In the genomic region with DNA sequence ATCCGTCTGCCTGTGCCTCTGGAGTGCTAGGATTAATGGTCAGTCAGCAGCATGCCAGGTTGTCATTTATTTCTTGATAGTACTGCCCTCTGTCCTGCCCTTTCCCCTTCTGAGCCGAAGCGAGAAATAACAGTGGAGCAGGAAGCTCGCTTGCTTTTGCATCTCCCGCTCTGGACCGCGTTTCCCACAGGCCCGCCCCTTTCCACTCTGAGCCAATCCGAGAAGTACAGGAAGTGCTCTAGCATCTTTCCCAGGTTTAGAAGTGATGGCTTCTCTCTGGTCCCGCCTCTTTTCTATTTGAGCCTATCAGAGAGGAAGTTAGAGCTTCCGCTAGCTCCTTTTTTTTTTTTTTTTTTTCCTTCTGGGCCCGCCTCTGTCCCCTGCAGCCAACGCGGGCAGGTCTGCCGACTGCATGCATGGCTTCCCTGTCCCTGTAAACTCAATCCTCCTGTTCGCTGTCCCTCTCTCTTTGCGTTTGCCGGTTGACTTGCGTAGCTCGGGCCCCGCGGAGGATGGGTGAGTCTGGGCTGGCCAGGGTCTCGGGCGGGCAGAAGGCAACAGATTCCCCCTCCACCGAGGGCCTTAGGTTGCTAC, we compare ENCODE assay signal across 8 mouse cellular contexts. TPM values are rescaled to one million over a fixed set of nuclear protein-coding genes. Genes with fewer than 3 reads are reported as not detected.
DNase-seq lines count a peak whose midpoint lies in the region; ATAC-seq and TF ChIP-seq lines count a peak whose summit lies in the region.

No protein-coding gene starts in this region.

- peak overlapping the region; percentile 82 for H3K4me2 ChIP-seq in heart, embryonic 12.5 days
- peak overlapping the region; percentile 55 for H3K4me2 ChIP-seq in kidney, postnatal 0 days (ENCODE audit: low read length)
- H3K4me2 ChIP-seq in liver, embryonic 11.5 days = peak overlapping the region; percentile 71
- peak overlapping the region; percentile 60 for H3K4me2 ChIP-seq in stomach, embryonic 14.5 days (replicated peaks; ENCODE audit: low read depth, low read length)

- peak; percentile 97 for DNase-seq in CD4-positive helper T cell, adult 2 months (ENCODE audit: low read depth, low spot score)
- DNase-seq in brain, embryonic 18.5 days (ENCODE audit: low read depth, low spot score) = peak; percentile 96
- DNase-seq in kidney, postnatal 0 days (ENCODE audit: low spot score) = peak; percentile 100
- DNase-seq in liver, embryonic 11.5 days (ENCODE audit: low spot score) = peak; percentile 87
- peak; percentile 96 for DNase-seq in naive thymus-derived CD4-positive, alpha-beta T cell, adult 2 months (ENCODE audit: low read depth)

- no peak for TF ChIP-seq CTCF in kidney, postnatal 0 days (IDR thresholded peaks at IDR 0.05; ENCODE audit: low read depth)

- H3K9ac ChIP-seq in heart, embryonic 12.5 days = peak overlapping the region; percentile 81
- H3K9ac ChIP-seq in kidney, postnatal 0 days (ENCODE audit: low read depth, low read length) = peak overlapping the region; percentile 73
- peak overlapping the region; percentile 68 for H3K9ac ChIP-seq in liver, embryonic 11.5 days (ENCODE audit: low read depth, low read length)
- peak overlapping the region; percentile 55 for H3K9ac ChIP-seq in stomach, embryonic 14.5 days (replicated peaks; ENCODE audit: low read depth, low read length)

- WGBS in heart, embryonic 12.5 days = under 1% methylated on average over 25 of the region's 25 CpGs
- WGBS in kidney, postnatal 0 days = under 1% methylated on average over 25 of the region's 25 CpGs
- WGBS in liver, embryonic 11.5 days = under 1% methylated on average over 25 of the region's 25 CpGs
- under 1% methylated on average over 25 of the region's 25 CpGs for WGBS in stomach, embryonic 14.5 days

- H3K4me3 ChIP-seq in heart, embryonic 12.5 days = peak overlapping the region; percentile 79
- peak overlapping the region; percentile 57 for H3K4me3 ChIP-seq in kidney, postnatal 0 days (replicated peaks; ENCODE audit: low read depth, low read length)
- H3K4me3 ChIP-seq in liver, embryonic 11.5 days (ENCODE audit: low read depth, low read length) = peak overlapping the region; percentile 77
- H3K4me3 ChIP-seq in stomach, embryonic 14.5 days (ENCODE audit: low read depth, low read length) = peak overlapping the region; percentile 64

- ATAC-seq in erythroid progenitor cell, adult 5-6 weeks (replicated peaks; ENCODE audit: low FRiP score, poor library complexity, severe bottlenecking) = peak; percentile 91
- peak; percentile 93 for ATAC-seq in heart, embryonic 12.5 days (ENCODE audit: insufficient number of reproducible peaks, low FRiP score)
- peak; percentile 92 for ATAC-seq in kidney, postnatal 0 days (replicated peaks; ENCODE audit: low FRiP score, low read depth)
- peak; percentile 91 for ATAC-seq in liver, embryonic 11.5 days (replicated peaks; ENCODE audit: low FRiP score)
- peak; percentile 95 for ATAC-seq in stomach, embryonic 14.5 days (ENCODE audit: insufficient number of reproducible peaks, insufficient read depth, low FRiP score, low read depth)

- peak overlapping the region; percentile 82 for H3K27ac ChIP-seq in heart, embryonic 12.5 days (ENCODE audit: poor library complexity, severe bottlenecking)
- peak overlapping the region; percentile 87 for H3K27ac ChIP-seq in kidney, postnatal 0 days
- H3K27ac ChIP-seq in liver, embryonic 11.5 days (ENCODE audit: low read depth, low read length) = peak overlapping the region; percentile 79
- H3K27ac ChIP-seq in stomach, embryonic 14.5 days (ENCODE audit: low read length) = peak overlapping the region; percentile 59; the same call in 1 of the 2 replicates

- H3K4me1 ChIP-seq in heart, embryonic 12.5 days (replicated peaks) = peaks cover 12% of the 10 kb centered on the region
- H3K4me1 ChIP-seq in kidney, postnatal 0 days (replicated peaks; ENCODE audit: insufficient read depth, low read length) = no peaks in the 10 kb centered on the region
- H3K4me1 ChIP-seq in liver, embryonic 11.5 days (replicated peaks; ENCODE audit: control insufficient read depth, insufficient read depth, low read length) = peaks cover 10% of the 10 kb centered on the region; the same call in 1 of the 2 replicates
- peaks cover 3% of the 10 kb centered on the region; the same call in 1 of the 2 replicates for H3K4me1 ChIP-seq in stomach, embryonic 14.5 days (ENCODE audit: control insufficient read depth, insufficient read depth, low read length)

- no peaks in the 10 kb centered on the region for H3K9me3 ChIP-seq in heart, embryonic 12.5 days (replicated peaks)
- no peaks in the 10 kb centered on the region for H3K9me3 ChIP-seq in kidney, postnatal 0 days (replicated peaks; ENCODE audit: low read length)
- H3K9me3 ChIP-seq in liver, embryonic 11.5 days (ENCODE audit: control insufficient read depth, low read length) = no peaks in the 10 kb centered on the region
- no peaks in the 10 kb centered on the region for H3K9me3 ChIP-seq in stomach, embryonic 14.5 days (ENCODE audit: control insufficient read depth, low read depth, low read length)

- peaks cover 31% of the 10 kb centered on the region for H3K36me3 ChIP-seq in heart, embryonic 12.5 days
- peaks cover 8% of the 10 kb centered on the region for H3K36me3 ChIP-seq in kidney, postnatal 0 days (ENCODE audit: insufficient read depth, low read length)
- H3K36me3 ChIP-seq in liver, embryonic 11.5 days (ENCODE audit: control insufficient read depth, insufficient read depth, low read length) = peaks cover 12% of the 10 kb centered on the region
- peaks cover 11% of the 10 kb centered on the region; the same call in 1 of the 2 replicates for H3K36me3 ChIP-seq in stomach, embryonic 14.5 days (ENCODE audit: control insufficient read depth, insufficient read depth, low read length)

- H3K27me3 ChIP-seq in heart, embryonic 12.5 days (replicated peaks) = no peaks in the 10 kb centered on the region
- no peaks in the 10 kb centered on the region for H3K27me3 ChIP-seq in kidney, postnatal 0 days (ENCODE audit: insufficient read depth, low read length)
- H3K27me3 ChIP-seq in liver, embryonic 11.5 days (replicated peaks; ENCODE audit: control insufficient read depth, insufficient read depth, low read length) = no peaks in the 10 kb centered on the region
- no peaks in the 10 kb centered on the region for H3K27me3 ChIP-seq in stomach, embryonic 14.5 days (ENCODE audit: control insufficient read depth, insufficient read depth, low read length)

RNA-seq across cellular contexts. Expression of a gene that starts 1.4 kb away (rescaled TPM):
- 6.7 and 11.5 TPM in 2 replicates for total RNA-seq in erythroid progenitor cell, adult 5-6 weeks (2015; ENCODE audit: low replicate concordance)
- 12.6 and 13.5 TPM in 2 replicates for total RNA-seq in erythroid progenitor cell, adult 5-6 weeks (2017; ENCODE audit: low replicate concordance)
- polyA plus RNA-seq in heart, embryonic 12.5 days (2016; fragmentation: Nextera tagmentation; extraction: Ambion mirVana) = 17.7 and 18.9 TPM in 2 replicates
- polyA plus RNA-seq in kidney, postnatal 0 days (2015; fragmentation: Nextera tagmentation; extraction: Ambion mirVana) = 20.8 and 24.6 TPM in 2 replicates
- polyA plus RNA-seq in liver, embryonic 11.5 days (2014; fragmentation: Nextera tagmentation; extraction: Ambion mirVana) = 28.5 and 32.2 TPM in 2 replicates
- polyA plus RNA-seq in stomach, embryonic 14.5 days (2014; fragmentation: Nextera tagmentation; extraction: Ambion mirVana) = 27.5 and 28.7 TPM in 2 replicates

RNA-seq across cellular contexts. Expression of a gene that starts 1.4 kb away (rescaled TPM):
- 32.7 and 57.3 TPM in 2 replicates for total RNA-seq in erythroid progenitor cell, adult 5-6 weeks (2015; ENCODE audit: low replicate concordance)
- total RNA-seq in erythroid progenitor cell, adult 5-6 weeks (2017; ENCODE audit: low replicate concordance) = 58.0 and 71.3 TPM in 2 replicates
- polyA plus RNA-seq in heart, embryonic 12.5 days (2016; fragmentation: Nextera tagmentation; extraction: Ambion mirVana) = 62.8 and 65.3 TPM in 2 replicates
- 78.5 and 78.6 TPM in 2 replicates for polyA plus RNA-seq in kidney, postnatal 0 days (2015; fragmentation: Nextera tagmentation; extraction: Ambion mirVana)
- polyA plus RNA-seq in liver, embryonic 11.5 days (2014; fragmentation: Nextera tagmentation; extraction: Ambion mirVana) = 80.5 and 83.7 TPM in 2 replicates
- 55.0 and 57.4 TPM in 2 replicates for polyA plus RNA-seq in stomach, embryonic 14.5 days (2014; fragmentation: Nextera tagmentation; extraction: Ambion mirVana)

RNA-seq across cellular contexts. Expression of a gene that starts 39.9 kb away (rescaled TPM):
- 26.3 and 27.7 TPM in 2 replicates for total RNA-seq in erythroid progenitor cell, adult 5-6 weeks (2015; ENCODE audit: low replicate concordance)
- total RNA-seq in erythroid progenitor cell, adult 5-6 weeks (2017; ENCODE audit: low replicate concordance) = 25.5 and 32.0 TPM in 2 replicates
- polyA plus RNA-seq in heart, embryonic 12.5 days (2016; fragmentation: Nextera tagmentation; extraction: Ambion mirVana) = 41.5 and 43.6 TPM in 2 replicates
- 33.6 and 41.1 TPM in 2 replicates for polyA plus RNA-seq in kidney, postnatal 0 days (2015; fragmentation: Nextera tagmentation; extraction: Ambion mirVana)
- polyA plus RNA-seq in liver, embryonic 11.5 days (2014; fragmentation: Nextera tagmentation; extraction: Ambion mirVana) = 43.3 and 49.0 TPM in 2 replicates
- polyA plus RNA-seq in stomach, embryonic 14.5 days (2014; fragmentation: Nextera tagmentation; extraction: Ambion mirVana) = 33.7 and 36.7 TPM in 2 replicates

Comparison
In these comparisons a context has a peak if more than half of its experiments do, and no peak if none do; other contexts are left out.
1. Peak in every context shown above with its lines: DNase-seq, ATAC-seq, H3K4me3 ChIP-seq and H3K27ac ChIP-seq.